Mouse (Mus musculus) lung, postnatal 0 days (tissue): ENCODE data around the gene Atf6. TPM values are rescaled to one million over a fixed set of nuclear protein-coding genes. Genes with fewer than 3 reads are reported as not detected.
A peak's percentile ranks its signal among the peaks of the same experiment; 100 is the strongest.

Experiments used
- ATAC-seq: fragments of 200-750 bp; cut with Nextera tagmentation; 2 replicates; pipeline ENCODE4 v1.8.0; 2017; ENCODE audit warnings: moderate library complexity
- DNase-seq: peaks from one replicate; pipeline ENCODE4 v3.0.0-alpha.2; 2016; ENCODE audit warnings: low spot score
- H3K27ac ChIP-seq: fragments of 300-500 bp; sonication (generic); 2 replicates; pipeline ENCODE4 v1.5.1; 2014; ENCODE audit warnings: antibody characterized with exemption, mild to moderate bottlenecking, low read length, mixed read lengths
- H3K27me3 ChIP-seq: fragments of 300-500 bp; sonication (generic); replicated peaks from 2 replicates; pipeline ENCODE4 v1.6.1; 2014; ENCODE audit warnings: low read length, mixed read lengths; ENCODE audit not compliant: insufficient read depth
- H3K36me3 ChIP-seq: fragments of 300-500 bp; sonication (generic); 2 replicates; pipeline ENCODE4 v1.6.1; 2014; ENCODE audit warnings: low read length, mixed read lengths; ENCODE audit not compliant: insufficient read depth
- H3K4me1 ChIP-seq: fragments of 300-500 bp; sonication (generic); 2 replicates; pipeline ENCODE4 v1.6.1; 2014; ENCODE audit warnings: antibody characterized with exemption, low read depth, low read length, mixed read lengths; ENCODE audit not compliant: insufficient read depth
- H3K4me2 ChIP-seq: fragments of 300-500 bp; sonication (generic); replicated peaks from 2 replicates; pipeline ENCODE4 v1.6.1; 2014; ENCODE audit warnings: low read depth, mild to moderate bottlenecking, low read length, moderate library complexity, mixed read lengths
- H3K4me3 ChIP-seq: fragments of 300-500 bp; sonication (generic); 2 replicates; pipeline ENCODE4 v1.5.1; 2014; ENCODE audit warnings: low read depth, low read length
- H3K9ac ChIP-seq: fragments of 300-500 bp; sonication (generic); replicated peaks from 2 replicates; pipeline ENCODE4 v1.6.1; 2014; ENCODE audit warnings: low read depth, mild to moderate bottlenecking
- H3K9me3 ChIP-seq: fragments of 300-500 bp; sonication (generic); 2 replicates; pipeline ENCODE4 v1.6.1; 2016; ENCODE audit warnings: low read length, mixed read lengths
- CTCF ChIP-seq: IDR thresholded peaks from 2 replicates; pipeline ENCODE4 v1.5.1; 2016; ENCODE audit warnings: antibody characterized with exemption, mild to moderate bottlenecking
- EP300 ChIP-seq: IDR thresholded peaks from 2 replicates; pipeline ENCODE4 v1.6.1; 2016; ENCODE audit warnings: antibody characterized with exemption, mild to moderate bottlenecking, control low read depth
- WGBS: fragments of 180-500 bp; shearing (Covaris S2); extraction: QIAGEN DNeasy Blood & Tissue Kit; methylation state at CpG from one replicate; pipeline ENCODE4 v1.1.7; 2014; 5-methylcytosine and 5-hydroxymethylcytosine counted together
- polyA plus RNA-seq: library from polyadenylated mRNA; unstranded; fragments of >200 nt; fragmentation: Nextera tagmentation; extraction: Ambion mirVana; gene quantifications from 2 replicates; pipeline ENCODE4 v1.2.1, GENCODE M21; 2015

The Atf6 gene
- polyA plus RNA-seq, 1 experiment from 2014 or later, result 11.0 TPM

DNA sequence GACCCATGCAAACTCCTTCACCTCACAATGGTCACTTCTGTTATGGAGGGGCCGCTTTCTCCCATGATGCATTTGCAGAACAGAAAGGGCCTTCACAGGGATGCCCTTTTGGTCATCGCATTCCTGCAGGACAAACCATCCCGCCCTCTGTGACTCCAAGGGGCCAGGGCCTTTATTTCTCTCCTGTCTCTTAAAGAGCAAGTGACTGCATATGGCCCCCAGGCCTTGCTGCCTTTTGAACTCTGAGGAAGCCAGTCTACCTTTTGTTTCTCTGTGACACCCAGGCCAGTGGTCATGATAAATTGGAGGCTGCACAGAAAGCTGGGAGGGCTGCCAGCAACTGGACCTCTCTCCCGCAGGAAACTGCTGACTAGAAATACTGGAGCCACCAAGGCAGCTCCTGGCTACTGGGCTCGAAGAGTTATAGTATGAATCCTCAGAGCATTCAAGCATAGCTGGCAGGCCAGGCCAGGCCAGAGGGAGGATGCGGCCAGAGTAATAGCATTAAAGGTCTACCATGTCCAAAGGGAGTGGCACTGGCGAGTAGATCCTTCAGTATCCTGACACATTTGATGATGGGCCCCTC lies 169.7 kb downstream of the Atf6 start:
- Histone ChIP-seq H3K36me3 (no peaks in the 10 kb centered on the region), H3K27ac (no peak overlapping the region), H3K9ac (no peak overlapping the region), H3K4me3 (no peak overlapping the region), H3K4me1 (peaks cover 3% of the 10 kb centered on the region; the same call in 1 of the 2 replicates), H3K4me2 (no peak overlapping the region), H3K27me3 (no peaks in the 10 kb centered on the region), H3K9me3 (no peaks in the 10 kb centered on the region)
- no peak for DNase-seq
- WGBS, result 74% methylated on average over 7 of the region's 7 CpGs
- no peak for ATAC-seq
- TF ChIP-seq CTCF (no peak), EP300 (no peak)

DNA sequence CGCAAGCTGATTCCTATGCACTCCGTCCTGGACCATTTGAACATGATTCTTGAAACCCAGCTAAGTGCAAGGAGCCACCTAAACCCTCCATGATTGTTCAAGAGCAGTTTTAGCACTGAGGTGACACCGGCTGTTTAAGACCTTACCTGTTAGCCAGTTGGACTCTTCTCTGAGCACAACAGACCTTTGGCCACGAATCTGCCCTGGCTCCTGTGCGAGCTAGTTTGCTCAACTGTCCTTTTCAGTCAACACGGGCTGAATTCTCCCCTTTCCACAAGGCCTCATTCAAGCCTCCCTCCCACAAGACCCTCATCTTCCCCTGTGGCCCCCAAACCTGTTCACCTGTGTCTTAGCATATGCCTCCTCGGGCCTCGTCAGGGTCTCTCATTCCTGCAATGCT lies 170.6 kb downstream of the Atf6 start:
- Histone ChIP-seq H3K27me3 (no peaks in the 10 kb centered on the region), H3K9me3 (no peaks in the 10 kb centered on the region), H3K36me3 (no peaks in the 10 kb centered on the region), H3K4me1 (peaks cover 3% of the 10 kb centered on the region; the same call in 1 of the 2 replicates), H3K27ac (no peak overlapping the region), H3K9ac (no peak overlapping the region), H3K4me3 (no peak overlapping the region), H3K4me2 (no peak overlapping the region)
- 92% methylated on average over 8 of the region's 8 CpGs for WGBS
- DNase-seq (no peak), ATAC-seq (no peak)
- no peak for TF ChIP-seq EP300
- TF ChIP-seq CTCF, result no peak

DNA sequence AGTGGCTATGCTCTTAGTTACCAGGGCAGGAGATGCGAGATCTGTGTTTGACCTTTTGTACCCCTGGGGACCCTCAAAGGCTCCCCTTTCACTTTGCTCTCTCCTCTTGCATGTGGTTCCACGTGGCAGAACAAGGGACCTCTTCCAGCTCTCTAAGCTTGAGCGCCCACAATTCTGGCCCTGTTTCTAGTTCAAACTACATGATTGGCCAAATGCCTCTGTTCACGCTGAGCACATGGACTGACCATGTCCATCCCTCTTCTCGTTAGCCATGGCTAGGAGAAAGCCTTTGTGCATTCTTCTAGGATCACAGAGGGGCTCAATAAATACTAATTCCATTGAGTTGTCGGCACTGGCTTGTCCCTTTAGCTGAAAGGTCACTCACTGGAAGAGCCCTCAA lies 172.2 kb downstream of the Atf6 start:
- Histone ChIP-seq H3K4me3 (no peak overlapping the region), H3K27me3 (no peaks in the 10 kb centered on the region), H3K36me3 (no peaks in the 10 kb centered on the region), H3K4me2 (no peak overlapping the region), H3K9me3 (no peaks in the 10 kb centered on the region), H3K4me1 (peaks cover 3% of the 10 kb centered on the region; the same call in 1 of the 2 replicates), H3K27ac (no peak overlapping the region), H3K9ac (no peak overlapping the region)
- 78% methylated on average over 6 of the region's 6 CpGs for WGBS
- TF ChIP-seq EP300, result no peak
- TF ChIP-seq CTCF, result no peak
- DNase-seq (no peak), ATAC-seq (no peak)

DNA sequence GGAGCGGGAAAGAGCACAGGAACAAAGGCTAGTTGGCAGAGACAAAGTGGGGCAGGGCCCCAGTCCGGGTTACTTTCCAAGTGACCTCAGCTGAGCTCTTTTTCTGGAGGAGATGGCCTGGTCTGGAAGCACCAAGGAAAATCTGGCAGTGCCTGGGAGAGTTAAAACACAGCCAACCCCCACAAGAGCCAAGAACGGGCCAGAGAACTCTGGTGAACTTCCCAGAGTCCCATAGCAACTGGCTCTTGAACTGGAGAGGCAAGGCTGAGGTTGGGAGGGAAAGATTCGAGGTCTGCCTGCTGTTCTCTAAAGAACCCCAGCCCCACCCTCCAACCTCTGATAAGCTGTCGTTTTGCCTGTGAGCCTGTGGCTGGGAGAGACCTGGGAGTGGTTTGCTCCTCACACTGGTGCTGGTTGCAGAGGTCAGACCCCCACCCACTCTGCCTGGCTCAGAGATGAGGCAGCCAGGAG lies 172.7 kb downstream of the Atf6 start:
- H3K4me1 ChIP-seq, result peaks cover 3% of the 10 kb centered on the region; the same call in 1 of the 2 replicates
- H3K9ac ChIP-seq, result no peak overlapping the region
- peak; percentile 22 for DNase-seq
- H3K4me3 ChIP-seq, result no peak overlapping the region
- no peak overlapping the region for H3K27ac ChIP-seq
- WGBS, result 40% methylated on average over 5 of the region's 5 CpGs
- no peaks in the 10 kb centered on the region for H3K9me3 ChIP-seq
- H3K4me2 ChIP-seq, result no peak overlapping the region
- TF ChIP-seq CTCF (no peak), EP300 (no peak)
- no peak for ATAC-seq
- H3K27me3 ChIP-seq, result no peaks in the 10 kb centered on the region
- no peaks in the 10 kb centered on the region for H3K36me3 ChIP-seq

DNA sequence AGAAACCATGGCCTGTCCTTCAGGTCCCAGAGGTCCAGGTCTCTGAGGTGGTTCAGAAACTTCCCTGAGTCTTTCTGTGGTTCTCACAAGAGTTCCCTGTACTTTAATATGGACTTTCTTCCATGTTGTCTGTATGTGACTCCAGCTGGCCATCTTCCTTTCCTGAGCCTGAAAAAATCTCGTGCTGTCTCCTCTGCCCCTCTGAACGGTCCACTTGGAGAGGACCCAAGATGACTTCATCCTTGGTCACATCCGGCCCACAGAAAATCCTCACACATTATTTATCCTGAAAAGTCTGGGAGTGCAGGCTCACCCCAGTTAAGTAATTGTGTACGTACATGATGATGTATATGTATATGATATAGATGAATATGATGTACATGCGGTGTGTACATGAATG lies 176.3 kb downstream of the Atf6 start:
- H3K4me1 ChIP-seq, result peaks cover 3% of the 10 kb centered on the region; the same call in 1 of the 2 replicates
- H3K9ac ChIP-seq, result no peak overlapping the region
- no peaks in the 10 kb centered on the region for H3K27me3 ChIP-seq
- H3K4me2 ChIP-seq, result no peak overlapping the region
- no peak for DNase-seq
- no peaks in the 10 kb centered on the region for H3K9me3 ChIP-seq
- H3K36me3 ChIP-seq, result no peaks in the 10 kb centered on the region
- no peak for TF ChIP-seq CTCF
- WGBS, result 54% methylated on average over 5 of the region's 5 CpGs
- peak; percentile 53 for ATAC-seq
- H3K27ac ChIP-seq, result no peak overlapping the region
- no peak overlapping the region for H3K4me3 ChIP-seq

DNA sequence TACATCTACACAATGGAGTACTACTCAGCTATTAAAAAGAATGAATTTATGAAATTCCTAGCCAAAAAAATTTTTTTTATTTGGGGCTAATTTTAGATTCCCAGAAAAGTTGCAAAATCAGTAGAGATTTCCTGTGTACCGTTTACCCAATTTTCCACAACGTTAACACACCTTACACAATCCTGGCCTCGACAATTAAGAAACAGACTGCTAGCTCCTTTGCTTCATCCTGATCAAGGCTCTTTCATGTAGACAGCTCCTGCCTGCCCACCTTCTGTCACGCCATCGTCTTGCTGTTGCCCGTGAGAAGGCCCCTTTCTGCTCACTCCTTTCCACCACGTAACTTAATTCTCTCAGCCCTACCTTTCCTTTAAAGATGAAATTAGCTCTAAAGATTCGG lies 177.8 kb downstream of the Atf6 start:
- Histone ChIP-seq H3K36me3 (no peaks in the 10 kb centered on the region), H3K27me3 (no peaks in the 10 kb centered on the region), H3K4me2 (no peak overlapping the region), H3K4me3 (no peak overlapping the region), H3K9ac (no peak overlapping the region), H3K9me3 (no peaks in the 10 kb centered on the region), H3K27ac (no peak overlapping the region), H3K4me1 (no peaks in the 10 kb centered on the region; the same call in 1 of the 2 replicates)
- ATAC-seq (no peak), DNase-seq (no peak)
- WGBS, result 92% methylated on average over 8 of the region's 8 CpGs
- TF ChIP-seq CTCF (no peak), EP300 (no peak)
